Mouse (Mus musculus): ENCODE data around the gene Rbm20. TPM values are rescaled to one million over a fixed set of nuclear protein-coding genes. Genes with fewer than 3 reads are reported as not detected.

Rbm20 gene
- total RNA-seq, 1 experiment, result 2.5 TPM

- Histone ChIP-seq H3K9ac (ENCODE audit: insufficient read depth, low read depth, low read length, poor library complexity, severe bottlenecking) (no peak overlapping the region), H3K27ac (ENCODE audit: insufficient read depth, low read depth, low read length, poor library complexity, severe bottlenecking) (no peak overlapping the region), H3K4me1 (ENCODE audit: control insufficient read depth in 2 of 2, insufficient read depth in 2 of 2, low read length in 2 of 2, poor library complexity in 1 of 2) (peaks cover 0 to 8% of the 10 kb centered on the region in 2 experiments; a peak in 1 of 4 replicates), H3K36me3 (ENCODE audit: control insufficient read depth, insufficient read depth, low read length, poor library complexity, severe bottlenecking) (peaks cover 28% of the 10 kb centered on the region), H3K4me3 (ENCODE audit: insufficient read depth in 1 of 2, low read depth in 1 of 2, low read length in 2 of 2, poor library complexity in 1 of 2, severe bottlenecking in 1 of 2) (no peak overlapping the region), H3K9me3 (ENCODE audit: control insufficient read depth, insufficient read depth, low read depth, low read length) (no peaks in the 10 kb centered on the region)
- no peak for DNase-seq (ENCODE audit: low read depth, low spot score)
- TF ChIP-seq HCFC1 (IDR thresholded peaks at IDR 0.05; ENCODE audit: borderline replicate concordance, insufficient read depth, low read length) (no peak), ZNF384 (IDR thresholded peaks at IDR 0.05; ENCODE audit: low read depth, low read length) (no peak), MAFK (IDR thresholded peaks at IDR 0.05; ENCODE audit: insufficient read depth, low read depth, low read length) (no peak), CHD2 (IDR thresholded peaks at IDR 0.05; ENCODE audit: low read depth, low read length) (no peak), ZC3H11A (IDR thresholded peaks at IDR 0.05; ENCODE audit: borderline replicate concordance, low read depth, low read length) (no peak)
- in situ Hi-C loops (cut with MboI; ENCODE audit: low sequenced_read_pairs in 2 of 2, unreplicated experiment in 2 of 2), result no loop called here
These were observed 29.8 kb upstream of the Rbm20 start for GRCm38 (mm10) chr19:53647301-53647700.

- TF ChIP-seq MAFK (IDR thresholded peaks at IDR 0.05; ENCODE audit: insufficient read depth, low read depth, low read length) (no peak), ZC3H11A (IDR thresholded peaks at IDR 0.05; ENCODE audit: borderline replicate concordance, low read depth, low read length) (no peak), HCFC1 (IDR thresholded peaks at IDR 0.05; ENCODE audit: borderline replicate concordance, insufficient read depth, low read length) (no peak), ZNF384 (IDR thresholded peaks at IDR 0.05; ENCODE audit: low read depth, low read length) (no peak)
- DNase-seq (ENCODE audit: low read depth, low spot score), result no peak
- in situ Hi-C loops (cut with MboI; ENCODE audit: low sequenced_read_pairs in 2 of 2, unreplicated experiment in 2 of 2), result no loop called here
- Histone ChIP-seq H3K4me3 (ENCODE audit: insufficient read depth in 1 of 2, low read depth in 1 of 2, low read length in 2 of 2, poor library complexity in 1 of 2, severe bottlenecking in 1 of 2) (no peak overlapping the region), H3K4me1 (ENCODE audit: control insufficient read depth in 2 of 2, insufficient read depth in 2 of 2, low read length in 2 of 2, poor library complexity in 1 of 2) (peaks cover 0 to 8% of the 10 kb centered on the region in 2 experiments; a peak in 1 of 4 replicates), H3K27ac (ENCODE audit: insufficient read depth, low read depth, low read length, poor library complexity, severe bottlenecking) (no peak overlapping the region), H3K36me3 (ENCODE audit: control insufficient read depth, insufficient read depth, low read length, poor library complexity, severe bottlenecking) (peaks cover 26% of the 10 kb centered on the region), H3K9ac (ENCODE audit: insufficient read depth, low read depth, low read length, poor library complexity, severe bottlenecking) (no peak overlapping the region), H3K9me3 (ENCODE audit: control insufficient read depth, insufficient read depth, low read depth, low read length) (no peaks in the 10 kb centered on the region)
These were observed 29.1 kb upstream of the Rbm20 start for GRCm38 (mm10) chr19:53648056-53648455.

- no peak overlapping the region for H3K27ac ChIP-seq (ENCODE audit: insufficient read depth, low read depth, low read length, poor library complexity, severe bottlenecking)
- in situ Hi-C loops (cut with MboI; ENCODE audit: low sequenced_read_pairs in 2 of 2, unreplicated experiment in 2 of 2), result no loop called here
These were observed 28.3 kb upstream of the Rbm20 start for GRCm38 (mm10) chr19:53648802-53649236.

GRCm38 (mm10) chr19:53649361-53649760, 27.7 kb upstream of the Rbm20 start:
- TF ChIP-seq MAFK (IDR thresholded peaks at IDR 0.05; ENCODE audit: insufficient read depth, low read depth, low read length) (no peak), CHD2 (IDR thresholded peaks at IDR 0.05; ENCODE audit: low read depth, low read length) (no peak), ZNF384 (IDR thresholded peaks at IDR 0.05; ENCODE audit: low read depth, low read length) (no peak), ZC3H11A (IDR thresholded peaks at IDR 0.05; ENCODE audit: borderline replicate concordance, low read depth, low read length) (no peak)
- H3K27ac ChIP-seq (ENCODE audit: insufficient read depth, low read depth, low read length, poor library complexity, severe bottlenecking), result no peak overlapping the region
- peaks cover 0 to 10% of the 10 kb centered on the region in 2 experiments; a peak in 1 of 4 replicates for H3K4me1 ChIP-seq (ENCODE audit: control insufficient read depth in 2 of 2, insufficient read depth in 2 of 2, low read length in 2 of 2, poor library complexity in 1 of 2)

More at GRCm38 (mm10) chr19:53648802-53649236, 28.3 kb upstream of the Rbm20 start:
- Histone ChIP-seq H3K4me3 (ENCODE audit: insufficient read depth in 1 of 2, low read depth in 1 of 2, low read length in 2 of 2, poor library complexity in 1 of 2, severe bottlenecking in 1 of 2) (no peak overlapping the region), H3K9me3 (ENCODE audit: control insufficient read depth, insufficient read depth, low read depth, low read length) (no peaks in the 10 kb centered on the region), H3K4me1 (ENCODE audit: control insufficient read depth in 2 of 2, insufficient read depth in 2 of 2, low read length in 2 of 2, poor library complexity in 1 of 2) (peaks cover 0 to 8% of the 10 kb centered on the region in 2 experiments; a peak in 1 of 4 replicates), H3K36me3 (ENCODE audit: control insufficient read depth, insufficient read depth, low read length, poor library complexity, severe bottlenecking) (peaks cover 25% of the 10 kb centered on the region), H3K9ac (ENCODE audit: insufficient read depth, low read depth, low read length, poor library complexity, severe bottlenecking) (no peak overlapping the region)
- TF ChIP-seq HCFC1 (IDR thresholded peaks at IDR 0.05; ENCODE audit: borderline replicate concordance, insufficient read depth, low read length) (no peak), MAFK (IDR thresholded peaks at IDR 0.05; ENCODE audit: insufficient read depth, low read depth, low read length) (peak; percentile 52; the same call in 1 of the 2 replicates), ZC3H11A (IDR thresholded peaks at IDR 0.05; ENCODE audit: borderline replicate concordance, low read depth, low read length) (peak; percentile 84; the same call in 1 of the 2 replicates), CHD2 (IDR thresholded peaks at IDR 0.05; ENCODE audit: low read depth, low read length) (no peak), ZNF384 (IDR thresholded peaks at IDR 0.05; ENCODE audit: low read depth, low read length) (no peak)
- peak; percentile 78 for DNase-seq (ENCODE audit: low read depth, low spot score)

More at GRCm38 (mm10) chr19:53649361-53649760, 27.7 kb upstream of the Rbm20 start:
- in situ Hi-C loops (cut with MboI; ENCODE audit: low sequenced_read_pairs in 2 of 2, unreplicated experiment in 2 of 2), result no loop called here
- Histone ChIP-seq H3K36me3 (ENCODE audit: control insufficient read depth, insufficient read depth, low read length, poor library complexity, severe bottlenecking) (peaks cover 22% of the 10 kb centered on the region), H3K9me3 (ENCODE audit: control insufficient read depth, insufficient read depth, low read depth, low read length) (no peaks in the 10 kb centered on the region), H3K4me3 (ENCODE audit: insufficient read depth in 1 of 2, low read depth in 1 of 2, low read length in 2 of 2, poor library complexity in 1 of 2, severe bottlenecking in 1 of 2) (no peak overlapping the region), H3K9ac (ENCODE audit: insufficient read depth, low read depth, low read length, poor library complexity, severe bottlenecking) (no peak overlapping the region)
- no peak for DNase-seq (ENCODE audit: low read depth, low spot score)
